Mouse (Mus musculus) heart, adult 2 months (tissue): ENCODE measurements around the gene Tfpi2.

Experiments used
- CTCF ChIP-seq: fragments of 200-600 bp; IDR thresholded peaks from 2 replicates; pipeline ENCODE4 v1.8.1; 2022; ENCODE audit warnings: antibody characterized with exemption, mild to moderate bottlenecking, moderate library complexity
- EP300 ChIP-seq: fragments of 200-500 bp; IDR thresholded peaks from 2 replicates; pipeline ENCODE4 v1.6.1; 2011; ENCODE audit warnings: low read depth, low read length, control low read depth; ENCODE audit not compliant: insufficient read depth
- POLR2A ChIP-seq: fragments of 200-500 bp; IDR thresholded peaks from 2 replicates; pipeline ENCODE4 v1.6.1; 2011; ENCODE audit warnings: mild to moderate bottlenecking, low read depth, low read length, control low read depth; ENCODE audit not compliant: insufficient read depth

DNA sequence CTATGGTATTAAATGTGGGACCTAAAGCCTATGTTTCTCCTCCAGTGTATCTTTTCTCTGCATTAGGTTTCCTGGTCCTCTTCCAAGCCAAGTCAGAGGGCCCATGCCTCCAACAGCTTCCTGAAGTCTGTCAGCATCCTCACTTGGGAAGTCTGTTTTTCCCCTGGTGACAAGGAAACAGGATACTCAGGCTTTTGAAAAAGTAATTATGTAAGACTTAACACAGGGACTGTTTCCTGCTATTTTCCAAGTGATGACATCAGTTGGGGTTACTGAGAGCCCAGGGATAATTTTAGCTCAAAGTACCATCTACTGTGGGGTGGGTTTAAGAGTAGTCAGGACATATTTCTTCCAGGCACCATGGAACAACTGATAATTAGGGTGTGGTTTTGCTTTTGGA lies 20.8 kb upstream of the Tfpi2 start:
- no peak for TF ChIP-seq CTCF
- peak; percentile 61; the same call in 1 of the 2 replicates for TF ChIP-seq EP300
- TF ChIP-seq POLR2A, result peak; percentile 56; the same call in 1 of the 2 replicates
